Mouse (Mus musculus) kidney, postnatal 0 days (tissue): ENCODE data around the gene Grxcr1. TPM values are rescaled to one million over a fixed set of nuclear protein-coding genes. Genes with fewer than 3 reads are reported as not detected.

Experiments used
- ATAC-seq: fragments of 200-750 bp; cut with Nextera tagmentation; replicated peaks from 2 replicates; pipeline ENCODE4 v1.8.0; 2017; ENCODE audit warnings: low read depth, moderate number of reproducible peaks, moderate TSS enrichment, moderate library complexity; ENCODE audit not compliant: low FRiP score
- DNase-seq: peaks from one replicate; pipeline ENCODE4 v3.0.0-alpha.2; 2016; ENCODE audit warnings: low spot score
- H3K27ac ChIP-seq: fragments of 300-500 bp; sonication (generic); 2 replicates; pipeline ENCODE4 v1.5.1; 2014; ENCODE audit warnings: mild to moderate bottlenecking
- H3K27me3 ChIP-seq: fragments of 300-500 bp; sonication (generic); 2 replicates; pipeline ENCODE4 v1.6.1; 2014; ENCODE audit warnings: low read length, mixed read lengths; ENCODE audit not compliant: insufficient read depth
- H3K36me3 ChIP-seq: fragments of 300-500 bp; sonication (generic); 2 replicates; pipeline ENCODE4 v1.6.1; 2014; ENCODE audit warnings: low read length, mixed read lengths; ENCODE audit not compliant: insufficient read depth
- H3K4me1 ChIP-seq: fragments of 300-500 bp; sonication (generic); replicated peaks from 2 replicates; pipeline ENCODE4 v1.6.1; 2014; ENCODE audit warnings: antibody characterized with exemption, low read length, mixed read lengths; ENCODE audit not compliant: insufficient read depth
- H3K4me2 ChIP-seq: fragments of 300-500 bp; sonication (generic); 2 replicates; pipeline ENCODE4 v1.6.1; 2014; ENCODE audit warnings: mild to moderate bottlenecking, low read length, moderate library complexity, mixed read lengths
- H3K4me3 ChIP-seq: fragments of 300-500 bp; sonication (generic); replicated peaks from 2 replicates; pipeline ENCODE4 v1.5.1; 2014; ENCODE audit warnings: low read depth, low read length
- H3K9ac ChIP-seq: fragments of 300-500 bp; sonication (generic); 2 replicates; pipeline ENCODE4 v1.6.1; 2014; ENCODE audit warnings: low read depth, low read length
- H3K9me3 ChIP-seq: fragments of 300-500 bp; sonication (generic); replicated peaks from 2 replicates; pipeline ENCODE4 v1.6.1; 2016; ENCODE audit warnings: low read length, inconsistent platforms, mixed read lengths
- CTCF ChIP-seq: IDR thresholded peaks from 2 replicates; pipeline ENCODE4 v1.5.1; 2016; ENCODE audit warnings: antibody characterized with exemption, low read depth, mild to moderate bottlenecking, moderate library complexity
- WGBS: fragments of 180-500 bp; shearing (Covaris S2); extraction: QIAGEN DNeasy Blood & Tissue Kit; methylation state at CpG from one replicate; pipeline ENCODE4 v1.1.7; 2014; 5-methylcytosine and 5-hydroxymethylcytosine counted together
- polyA plus RNA-seq: library from polyadenylated mRNA; unstranded; fragments of >200 nt; fragmentation: Nextera tagmentation; extraction: Ambion mirVana; gene quantifications from 2 replicates; pipeline ENCODE4 v1.2.1, GENCODE M21; 2015

Gene Grxcr1
- polyA plus RNA-seq, 1 experiment from 2014 or later: not detected

DNA sequence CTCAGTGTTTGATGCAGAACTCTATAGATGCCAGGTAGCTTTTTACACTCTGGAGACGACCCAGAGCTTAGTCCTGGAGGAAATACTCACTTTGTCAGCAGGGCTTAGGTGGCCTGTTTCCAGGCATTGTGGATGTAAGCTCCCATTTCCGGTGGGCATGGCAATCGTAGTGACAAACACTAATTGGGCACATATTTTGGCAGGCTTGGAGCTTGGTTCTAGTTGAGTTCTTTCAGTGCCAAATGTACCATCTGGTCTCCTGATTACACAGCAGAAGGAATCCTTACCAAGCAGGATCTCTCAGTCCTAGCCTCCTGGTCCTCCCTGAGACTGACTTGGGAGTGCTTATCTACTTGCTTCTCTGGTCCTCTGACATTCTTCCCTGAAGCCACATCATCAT, 118.3 kb downstream of the Grxcr1 start:
- Histone ChIP-seq H3K4me3 (no peak overlapping the region), H3K9ac (no peak overlapping the region), H3K27ac (no peak overlapping the region), H3K9me3 (no peaks in the 10 kb centered on the region), H3K36me3 (no peaks in the 10 kb centered on the region), H3K4me1 (no peaks in the 10 kb centered on the region), H3K27me3 (no peaks in the 10 kb centered on the region), H3K4me2 (no peak overlapping the region)
- ATAC-seq (no peak), DNase-seq (no peak)
- no peak for TF ChIP-seq CTCF
- 72% methylated on average over 3 of the region's 3 CpGs for WGBS

DNA sequence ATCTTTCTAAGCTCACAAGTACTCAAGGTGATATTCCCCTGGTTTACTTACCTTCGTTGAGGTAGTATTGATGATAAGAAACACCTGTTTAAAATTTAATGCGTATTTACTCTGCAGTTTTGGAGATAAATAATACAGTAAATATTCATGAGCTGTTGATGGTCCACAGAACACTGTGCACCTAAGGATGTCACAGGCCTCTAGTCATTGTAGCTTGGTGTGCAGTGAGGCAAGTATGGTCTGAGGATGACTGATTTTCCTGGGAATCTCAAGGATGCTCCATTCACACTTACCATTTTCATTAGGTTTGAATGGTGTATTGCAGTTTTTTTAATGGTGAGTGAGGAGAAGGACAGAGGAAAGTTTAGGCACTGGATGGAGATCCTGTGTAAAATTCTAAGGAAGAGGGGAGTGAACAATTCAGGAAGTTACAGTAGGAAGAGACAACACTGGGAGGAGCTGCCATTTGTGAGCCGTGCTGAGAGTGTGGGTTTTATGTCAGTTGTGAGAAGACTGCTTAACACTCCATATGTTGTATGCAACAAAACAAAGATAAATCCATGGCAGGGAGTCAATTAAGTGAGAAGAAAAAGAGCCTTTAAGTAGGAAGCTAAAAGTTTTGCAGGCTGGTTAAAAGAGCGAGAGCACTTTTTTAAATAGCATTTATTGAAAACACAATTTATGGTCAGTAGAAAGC, 118.9 kb downstream of the Grxcr1 start:
- 73% methylated on average over 4 of the region's 4 CpGs for whole genome bisulfite sequencing
- TF ChIP-seq CTCF: no peak
- no peaks in the 10 kb centered on the region for H3K36me3 ChIP-seq
- no peaks in the 10 kb centered on the region for H3K4me1 ChIP-seq
- no peak overlapping the region for H3K27ac ChIP-seq
- no peak for DNase-seq
- no peak overlapping the region for H3K4me3 ChIP-seq
- no peak overlapping the region for H3K4me2 ChIP-seq
- no peak for ATAC-seq
- H3K27me3 ChIP-seq: no peaks in the 10 kb centered on the region
- no peaks in the 10 kb centered on the region for H3K9me3 ChIP-seq
- H3K9ac ChIP-seq: no peak overlapping the region

- Histone ChIP-seq H3K27me3 (no peaks in the 10 kb centered on the region), H3K4me1 (no peaks in the 10 kb centered on the region), H3K9ac (no peak overlapping the region), H3K27ac (no peak overlapping the region), H3K9me3 (no peaks in the 10 kb centered on the region), H3K4me3 (no peak overlapping the region), H3K36me3 (no peaks in the 10 kb centered on the region), H3K4me2 (no peak overlapping the region)
- no peak for ATAC-seq
- no peak for DNase-seq
- TF ChIP-seq CTCF: no peak
- WGBS: 58% methylated on average over 2 of the region's 2 CpGs
Observed at GRCm38 (mm10) chr5:68162503-68162902, 130.9 kb downstream of the Grxcr1 start.

- Histone ChIP-seq H3K4me2 (no peak overlapping the region), H3K36me3 (no peaks in the 10 kb centered on the region), H3K4me1 (no peaks in the 10 kb centered on the region), H3K27ac (no peak overlapping the region), H3K4me3 (no peak overlapping the region), H3K27me3 (no peaks in the 10 kb centered on the region), H3K9ac (no peak overlapping the region), H3K9me3 (no peaks in the 10 kb centered on the region)
- DNase-seq (no peak), ATAC-seq (no peak)
- no peak for TF ChIP-seq CTCF
- WGBS: 81% methylated on average over 7 of the region's 7 CpGs
Observed at GRCm38 (mm10) chr5:68165954-68166353, 134.3 kb downstream of the Grxcr1 start.

Other genes with a start within 250 kb of the Grxcr1 start
- gene Atp8a1, start 184.4 kb upstream of the Grxcr1 start, polyA plus RNA-seq: 7.9 and 8.7 TPM in 2 replicates
- not detected in 2 replicates for gene Gm5108, start 90.2 kb upstream of the Grxcr1 start, polyA plus RNA-seq
- gene Gm21905, start 85.4 kb upstream of the Grxcr1 start, polyA plus RNA-seq: not detected in 2 replicates